Mouse (Mus musculus): ENCODE data around the gene Prss56. TPM values are rescaled to one million over a fixed set of nuclear protein-coding genes. Genes with fewer than 3 reads are reported as not detected.
A peak's percentile ranks its signal among the peaks of the same experiment; 100 is the strongest.

Gene Prss56
- under 1 TPM; 0.47 to 0.57 TPM for total RNA-seq (2021)
- long read RNA-seq, experiment 1, partial matches to known transcripts = 0 of 4 reads
- long read RNA-seq, experiment 1, other reads (novel, unspliced or antisense) = 0 of 4 reads
- long read RNA-seq, experiment 2, partial matches to known transcripts = 0 of 2 reads
- long read RNA-seq, experiment 2, other reads (novel, unspliced or antisense) = 0 of 2 reads

- H3K27ac ChIP-seq = no peak within 1 kb of the TSS
- intact Hi-C loops (cut with DNase I) = no loop called here
- DNase-seq (ENCODE audit: extremely low spot score in 1 of 2, low spot score in 2 of 2) = no peak
- H3K4me3 ChIP-seq = no peak within 1 kb of the TSS
- TF ChIP-seq CTCF (IDR thresholded peaks at IDR 0.05) = no peak
Observed at GRCm38 (mm10) chr1:87183013-87183412, at the start of gene Prss56. TSS of gene Prss56 (plus strand) at chr1:87183313.

- no peak overlapping the region for H3K4me3 ChIP-seq
- intact Hi-C loops (cut with DNase I) = no loop called here
- no peak overlapping the region for H3K27ac ChIP-seq
- no peak for DNase-seq (ENCODE audit: extremely low spot score in 1 of 2, low spot score in 2 of 2)
- no peak for TF ChIP-seq CTCF (IDR thresholded peaks at IDR 0.05)
Observed at GRCm38 (mm10) chr1:87141550-87141949, 41.6 kb upstream of the Prss56 start.

GRCm38 (mm10) chr1:87142456-87142855, 40.7 kb upstream of the Prss56 start:
- no peak for TF ChIP-seq CTCF (IDR thresholded peaks at IDR 0.05)
- intact Hi-C loops (cut with DNase I) = no loop called here
- no peak for DNase-seq (ENCODE audit: extremely low spot score in 1 of 2, low spot score in 2 of 2)
- H3K27ac ChIP-seq = no peak overlapping the region
- H3K4me3 ChIP-seq = no peak overlapping the region

- no peak for DNase-seq (ENCODE audit: extremely low spot score in 1 of 2, low spot score in 2 of 2)
- Histone ChIP-seq H3K27ac (no peak overlapping the region), H3K4me3 (no peak overlapping the region)
- no peak for TF ChIP-seq CTCF (IDR thresholded peaks at IDR 0.05)
- intact Hi-C loops (cut with DNase I) = no loop called here
Observed at GRCm38 (mm10) chr1:87143141-87143540, 40.0 kb upstream of the Prss56 start.

- Histone ChIP-seq H3K27ac (no peak overlapping the region), H3K4me3 (no peak overlapping the region)
- no peak for TF ChIP-seq CTCF (IDR thresholded peaks at IDR 0.05)
- DNase-seq (ENCODE audit: extremely low spot score in 1 of 2, low spot score in 2 of 2) = no peak
- intact Hi-C loops (cut with DNase I) = no loop called here
Observed at GRCm38 (mm10) chr1:87149422-87149821, 33.7 kb upstream of the Prss56 start.

DNA sequence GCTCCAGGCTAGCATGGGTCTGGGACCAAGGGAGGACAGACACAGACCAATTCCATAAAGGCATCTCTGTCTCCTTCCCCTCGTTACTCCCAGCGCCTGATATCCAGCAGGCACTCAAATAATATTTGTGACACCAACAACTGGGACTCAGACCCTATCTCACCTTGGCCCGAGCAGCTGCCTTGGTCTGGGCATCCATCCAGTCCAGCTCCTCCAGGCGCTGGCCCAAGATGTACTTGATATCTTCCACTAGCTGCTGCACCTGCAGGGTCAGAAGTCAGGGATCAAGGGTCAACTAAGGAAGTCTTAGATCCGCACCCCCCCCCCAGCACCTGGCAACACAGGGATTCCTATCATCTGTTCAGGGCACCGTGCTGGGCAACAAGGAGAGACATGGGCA, 31.8 kb upstream of the Prss56 start:
- Histone ChIP-seq H3K27ac (no peak overlapping the region), H3K4me3 (no peak overlapping the region)
- no peak for TF ChIP-seq CTCF (IDR thresholded peaks at IDR 0.05)
- intact Hi-C loops (cut with DNase I) = no loop called here
- no peak for DNase-seq (ENCODE audit: extremely low spot score in 1 of 2, low spot score in 2 of 2)

DNA sequence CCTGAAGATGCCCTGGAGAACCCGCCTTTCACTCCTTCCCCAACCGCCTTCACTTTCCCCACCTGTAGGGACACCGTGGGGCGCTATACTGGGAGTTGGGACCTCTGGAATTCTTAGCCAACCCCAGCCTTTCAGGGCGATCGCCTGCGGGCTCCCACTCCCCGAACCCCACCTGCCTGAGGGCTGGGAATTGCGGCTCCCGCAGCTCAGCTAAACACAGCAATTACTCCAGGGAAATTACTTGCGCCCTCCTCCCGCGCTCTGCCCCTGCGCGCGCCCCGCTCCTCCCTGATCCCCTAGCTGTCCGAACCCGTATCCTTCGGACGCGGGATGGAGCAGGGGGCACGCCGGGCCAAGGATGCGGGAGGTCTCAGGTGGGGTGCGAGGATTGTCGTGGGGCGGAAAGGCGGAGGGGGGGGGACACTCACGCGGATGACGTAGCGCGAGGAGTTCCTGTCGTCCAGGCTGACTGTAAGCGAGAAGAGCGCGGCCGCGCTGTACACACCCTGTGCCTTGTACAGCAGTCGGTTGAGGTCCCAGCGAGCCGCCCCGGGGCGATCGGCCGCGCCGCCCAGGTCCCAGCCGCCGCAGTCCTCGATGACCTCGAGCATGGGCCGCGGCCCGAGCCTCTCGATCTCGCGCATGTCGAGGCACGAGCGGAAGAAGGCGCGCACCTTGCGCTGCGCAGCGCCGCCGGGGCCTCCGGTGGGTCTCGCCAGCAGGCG, 29.2 kb upstream of the Prss56 start:
- no peak overlapping the region for H3K27ac ChIP-seq
- TF ChIP-seq CTCF (IDR thresholded peaks at IDR 0.05) = no peak
- DNase-seq (ENCODE audit: extremely low spot score in 1 of 2, low spot score in 2 of 2) = no peak
- no peak overlapping the region for H3K4me3 ChIP-seq
- intact Hi-C loops (cut with DNase I) = no loop called here

GRCm38 (mm10) chr1:87154501-87155120, 28.5 kb upstream of the Prss56 start:
- intact Hi-C loops (cut with DNase I) = no loop called here
- no peak overlapping the region for H3K27ac ChIP-seq
- no peak for DNase-seq (ENCODE audit: extremely low spot score in 1 of 2, low spot score in 2 of 2)
- TF ChIP-seq CTCF (IDR thresholded peaks at IDR 0.05) = no peak
- H3K4me3 ChIP-seq = no peak overlapping the region

- TF ChIP-seq CTCF (IDR thresholded peaks at IDR 0.05) = no peak
- intact Hi-C loops (cut with DNase I) = no loop called here
- peak in 1 of 2 experiments; percentile 39 for DNase-seq (ENCODE audit: extremely low spot score in 1 of 2, low spot score in 2 of 2)
- Histone ChIP-seq H3K4me3 (peak overlapping the region; percentile 41), H3K27ac (no peak overlapping the region)
Observed at GRCm38 (mm10) chr1:87155531-87156198, 27.4 kb upstream of the Prss56 start.

GRCm38 (mm10) chr1:87156199-87156587, 26.9 kb upstream of the Prss56 start, which contains the start of gene Ecel1:
TSS of gene Ecel1 (minus strand) at chr1:87156521.
- no peak for TF ChIP-seq CTCF (IDR thresholded peaks at IDR 0.05)
- intact Hi-C loops (cut with DNase I) = no loop called here
- H3K4me3 ChIP-seq = peak within 1 kb of the TSS; percentile 41
- H3K27ac ChIP-seq = no peak within 1 kb of the TSS
- DNase-seq (ENCODE audit: extremely low spot score in 1 of 2, low spot score in 2 of 2) = no peak

DNA sequence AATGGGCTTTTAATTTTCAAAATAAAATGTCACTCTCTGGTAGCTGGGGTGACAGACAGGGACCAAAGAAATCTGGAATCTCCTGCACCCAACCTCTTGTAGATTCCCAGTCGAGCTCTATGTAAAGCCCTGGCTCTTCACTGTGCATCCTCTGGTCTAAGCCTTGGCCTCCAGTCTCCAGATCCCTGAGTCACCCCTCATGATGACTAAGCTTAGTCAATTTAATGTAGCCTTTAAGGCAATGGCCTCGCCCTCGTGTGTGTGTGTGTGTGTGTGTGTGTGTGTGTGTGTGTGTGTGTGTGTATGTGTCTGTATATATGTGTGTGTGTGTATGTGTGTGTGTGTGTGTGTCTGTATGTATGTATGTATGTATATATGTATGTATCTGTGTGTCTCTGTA, 23.7 kb upstream of the Prss56 start:
- no peak for DNase-seq (ENCODE audit: extremely low spot score in 1 of 2, low spot score in 2 of 2)
- TF ChIP-seq CTCF (IDR thresholded peaks at IDR 0.05) = no peak
- H3K4me3 ChIP-seq = no peak overlapping the region
- no peak overlapping the region for H3K27ac ChIP-seq
- intact Hi-C loops (cut with DNase I) = no loop called here

DNA sequence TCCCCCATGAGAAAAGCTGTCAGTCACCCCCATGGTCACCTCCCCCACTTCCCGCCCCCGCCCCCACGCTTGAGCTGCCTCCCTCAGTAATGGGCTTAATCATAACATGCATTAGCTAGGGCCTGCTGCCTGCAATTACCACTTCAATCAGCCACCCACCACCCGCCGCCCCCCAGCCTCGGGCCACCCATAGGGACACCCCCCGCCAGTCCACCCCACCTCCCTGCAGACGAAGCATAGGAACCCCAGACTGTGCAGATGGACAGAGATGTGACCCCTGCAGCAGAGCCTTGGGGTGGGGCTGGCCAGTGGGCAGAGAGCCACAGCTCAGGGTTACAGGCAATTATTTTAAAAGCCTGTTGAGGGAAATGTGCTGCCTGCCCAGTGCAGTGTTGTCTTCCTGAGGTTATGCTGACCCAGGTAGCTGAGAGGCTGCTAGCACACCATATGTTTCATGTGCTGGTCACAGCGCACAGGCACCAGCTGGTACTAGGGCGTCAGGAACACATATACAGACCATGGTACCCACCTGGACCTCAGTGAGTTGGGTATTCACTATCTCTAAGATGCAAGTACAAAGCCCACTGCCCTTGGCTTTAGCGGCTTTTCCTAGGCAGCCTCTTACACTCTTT, 18.8 kb upstream of the Prss56 start:
- Histone ChIP-seq H3K27ac (no peak overlapping the region), H3K4me3 (no peak overlapping the region)
- TF ChIP-seq CTCF (IDR thresholded peaks at IDR 0.05) = no peak
- intact Hi-C loops (cut with DNase I) = no loop called here
- no peak for DNase-seq (ENCODE audit: extremely low spot score in 1 of 2, low spot score in 2 of 2)
